Mouse (Mus musculus): ENCODE data around the gene Golph3. TPM values are rescaled to one million over a fixed set of nuclear protein-coding genes. Genes with fewer than 3 reads are reported as not detected.

Golph3 gene
- polyA plus RNA-seq, 1 experiment from 2014 or later, result 87.7 TPM

DNA sequence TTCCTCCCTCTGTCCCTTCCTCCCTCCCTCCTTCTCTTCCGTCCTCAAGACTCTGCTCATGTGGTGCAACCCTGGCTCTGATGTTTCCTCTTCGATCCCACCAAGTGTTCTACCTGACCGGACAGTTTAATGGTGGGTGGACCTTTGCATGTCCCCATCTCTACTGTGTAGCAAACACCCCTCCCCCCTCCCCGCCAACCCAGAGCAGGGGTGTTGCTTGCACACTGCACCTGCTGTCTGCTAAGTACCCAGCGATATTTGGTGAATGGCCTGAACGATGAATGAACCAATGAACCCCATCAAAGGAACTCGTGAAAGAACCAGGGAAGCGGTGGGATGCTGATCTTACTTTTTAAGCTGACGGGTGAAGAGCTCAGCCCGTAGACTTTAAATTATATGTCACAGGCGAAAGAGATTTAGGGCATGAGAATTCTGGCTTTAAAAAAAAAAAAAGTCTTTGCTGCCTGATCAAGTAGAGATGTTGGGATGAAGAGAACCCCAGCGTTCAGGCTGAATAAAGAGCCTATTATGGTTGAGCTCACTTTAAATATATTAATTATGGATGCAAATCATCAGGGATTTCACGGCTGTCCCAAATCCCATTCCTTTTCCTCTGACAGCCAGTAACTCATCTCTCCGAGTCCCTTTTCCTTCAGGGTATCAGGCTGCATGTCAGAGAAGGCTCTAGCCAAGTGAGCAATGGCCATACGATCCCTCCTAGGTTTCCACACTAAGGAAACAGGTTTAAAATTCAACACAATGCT lies 67.7 kb downstream of the Golph3 start:
- H3K4me2 ChIP-seq (ENCODE audit: low read length), result no peak overlapping the region
- H3K4me1 ChIP-seq (ENCODE audit: control insufficient read depth in 2 of 2, insufficient read depth in 2 of 2, low read length in 2 of 2), result no peaks in the 10 kb centered on the region
- no peaks in the 10 kb centered on the region for H3K9me3 ChIP-seq (ENCODE audit: control insufficient read depth, low read length)
- H3K36me3 ChIP-seq (ENCODE audit: control insufficient read depth, insufficient read depth, low read length), result peaks cover 12% of the 10 kb centered on the region; the same call in 1 of the 2 replicates
- no peak for ATAC-seq (ENCODE audit: insufficient number of reproducible peaks, insufficient read depth, low FRiP score, low read depth)
- H3K4me3 ChIP-seq (ENCODE audit: control insufficient read depth in 1 of 2, insufficient read depth in 1 of 2, low read depth in 1 of 2, low read length in 2 of 2), result no peak overlapping the region
- no peak overlapping the region for H3K27ac ChIP-seq (replicated peaks in 1 of 2; ENCODE audit: control insufficient read depth in 1 of 2, insufficient read depth in 1 of 2, low read depth in 2 of 2, low read length in 2 of 2)
- WGBS, result 90% methylated on average over 15 of the region's 15 CpGs
- no peak overlapping the region for H3K9ac ChIP-seq (ENCODE audit: low read length)
- no peaks in the 10 kb centered on the region for H3K27me3 ChIP-seq (ENCODE audit: control insufficient read depth, insufficient read depth, low read length)

- 87% methylated on average over 10 of the region's 10 CpGs for WGBS
- ATAC-seq (ENCODE audit: insufficient number of reproducible peaks, insufficient read depth, low FRiP score, low read depth), result no peak
- peaks cover 10% of the 10 kb centered on the region for H3K36me3 ChIP-seq (ENCODE audit: control insufficient read depth, insufficient read depth, low read length)
- no peaks in the 10 kb centered on the region for H3K4me1 ChIP-seq (ENCODE audit: control insufficient read depth in 2 of 2, insufficient read depth in 2 of 2, low read length in 2 of 2)
- no peaks in the 10 kb centered on the region for H3K9me3 ChIP-seq (ENCODE audit: control insufficient read depth, low read length)
- no peak overlapping the region for H3K4me3 ChIP-seq (ENCODE audit: control insufficient read depth in 1 of 2, insufficient read depth in 1 of 2, low read depth in 1 of 2, low read length in 2 of 2)
- no peak overlapping the region for H3K9ac ChIP-seq (ENCODE audit: low read length)
- no peak overlapping the region for H3K27ac ChIP-seq (replicated peaks in 1 of 2; ENCODE audit: control insufficient read depth in 1 of 2, insufficient read depth in 1 of 2, low read depth in 2 of 2, low read length in 2 of 2)
- no peaks in the 10 kb centered on the region for H3K27me3 ChIP-seq (ENCODE audit: control insufficient read depth, insufficient read depth, low read length)
- no peak overlapping the region for H3K4me2 ChIP-seq (ENCODE audit: low read length)
Observed at GRCm38 (mm10) chr15:12394758-12395157, 73.5 kb downstream of the Golph3 start.

DNA sequence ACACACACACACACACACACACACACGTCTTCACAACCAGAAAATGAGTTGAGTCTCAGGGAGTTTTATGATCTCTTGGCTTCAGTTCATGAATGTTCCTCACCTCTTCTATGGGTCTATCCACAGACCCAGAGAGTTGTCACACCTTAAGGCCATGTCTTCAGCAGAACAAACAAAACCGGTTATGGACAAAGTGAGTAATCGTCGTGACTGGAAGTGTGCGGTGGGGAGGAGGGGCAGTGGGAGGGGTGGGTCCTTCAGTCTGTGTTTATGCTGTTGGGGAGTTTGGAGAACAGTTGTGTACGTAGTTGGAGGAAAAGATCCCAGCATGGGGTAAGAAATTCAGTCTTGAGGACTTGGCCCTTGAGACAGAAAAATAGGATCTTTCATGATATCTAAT lies 75.8 kb downstream of the Golph3 start:
- Histone ChIP-seq H3K27me3 (ENCODE audit: control insufficient read depth, insufficient read depth, low read length) (no peaks in the 10 kb centered on the region), H3K9me3 (ENCODE audit: control insufficient read depth, low read length) (no peaks in the 10 kb centered on the region), H3K36me3 (ENCODE audit: control insufficient read depth, insufficient read depth, low read length) (peaks cover 27% of the 10 kb centered on the region), H3K4me3 (ENCODE audit: control insufficient read depth in 1 of 2, insufficient read depth in 1 of 2, low read depth in 1 of 2, low read length in 2 of 2) (no peak overlapping the region), H3K9ac (ENCODE audit: low read length) (no peak overlapping the region), H3K27ac (replicated peaks in 1 of 2; ENCODE audit: control insufficient read depth in 1 of 2, insufficient read depth in 1 of 2, low read depth in 2 of 2, low read length in 2 of 2) (no peak overlapping the region), H3K4me1 (ENCODE audit: control insufficient read depth in 2 of 2, insufficient read depth in 2 of 2, low read length in 2 of 2) (no peaks in the 10 kb centered on the region), H3K4me2 (ENCODE audit: low read length) (no peak overlapping the region)
- no peak for ATAC-seq (ENCODE audit: insufficient number of reproducible peaks, insufficient read depth, low FRiP score, low read depth)
- 82% methylated on average over 6 of the region's 6 CpGs for WGBS

Other genes starting within 250 kb of the Golph3 start
- 136 and 142 TPM in 2 replicates for gene Zfr, start 203.6 kb upstream of the Golph3 start, polyA plus RNA-seq (2014; fragmentation: Nextera tagmentation; extraction: Ambion mirVana)
- gene Mtmr12, start 116.4 kb upstream of the Golph3 start, polyA plus RNA-seq (2014; fragmentation: Nextera tagmentation; extraction: Ambion mirVana), result 13.6 and 15.4 TPM in 2 replicates
- gene 1810049J17Rik, start 449 bp downstream of the Golph3 start, polyA plus RNA-seq (2014; fragmentation: Nextera tagmentation; extraction: Ambion mirVana), result 0.54 TPM in 1 of 2 replicates, not detected in the other